Mouse (Mus musculus): ENCODE results near the gene Ulk4. TPM values are rescaled to one million over a fixed set of nuclear protein-coding genes. Genes with fewer than 3 reads are reported as not detected.

Ulk4 gene
- total RNA-seq, 2 experiments from 2014 or later, result 9.2 to 9.9 TPM

GRCm38 (mm10) chr9:121080834-121081233 lies 196.2 kb downstream of the Ulk4 start:
- no peak for TF ChIP-seq CTCF (IDR thresholded peaks at IDR 0.05)
- DNase-seq (ENCODE audit: extremely low spot score in 1 of 2, low spot score in 2 of 2), result no peak
- intact Hi-C loops (cut with DNase I), result no loop called here
- Histone ChIP-seq H3K27ac (no peak overlapping the region), H3K4me3 (no peak overlapping the region)

- Histone ChIP-seq H3K4me3 (no peak overlapping the region), H3K27ac (no peak overlapping the region)
- intact Hi-C loops (cut with DNase I), result no loop called here
- TF ChIP-seq CTCF (IDR thresholded peaks at IDR 0.05), result no peak
- DNase-seq (ENCODE audit: extremely low spot score in 1 of 2, low spot score in 2 of 2), result no peak
Measured at GRCm38 (mm10) chr9:121080413-121080812, 196.6 kb downstream of the Ulk4 start.

GRCm38 (mm10) chr9:121079388-121080088 lies 197.5 kb downstream of the Ulk4 start:
- TF ChIP-seq CTCF (IDR thresholded peaks at IDR 0.05), result no peak; the same call in 1 of the 2 replicates
- DNase-seq (ENCODE audit: extremely low spot score in 1 of 2, low spot score in 2 of 2), result peak in 1 of 2 experiments; percentile 26
- intact Hi-C loops (cut with DNase I), result no loop called here
- H3K27ac ChIP-seq, result no peak overlapping the region
- H3K4me3 ChIP-seq, result no peak overlapping the region

GRCm38 (mm10) chr9:121076291-121076690 lies 200.7 kb downstream of the Ulk4 start:
- no peak for TF ChIP-seq CTCF (IDR thresholded peaks at IDR 0.05)
- intact Hi-C loops (cut with DNase I), result no loop called here
- no peak overlapping the region for H3K4me3 ChIP-seq
- peak in 1 of 2 experiments; percentile 35 for DNase-seq (ENCODE audit: extremely low spot score in 1 of 2, low spot score in 2 of 2)
- peak overlapping the region; percentile 36 for H3K27ac ChIP-seq

GRCm38 (mm10) chr9:121075246-121075645 lies 201.8 kb downstream of the Ulk4 start:
- intact Hi-C loops (cut with DNase I), result loop anchor here (2.0 kb wide), 1 partner anchor 16 kb away; no protein-coding TSS in a partner anchor
- Histone ChIP-seq H3K27ac (no peak overlapping the region; the same call in 1 of the 2 replicates), H3K4me3 (no peak overlapping the region)
- peak; percentile 54 to 74 for DNase-seq (ENCODE audit: extremely low spot score in 1 of 2, low spot score in 2 of 2)
- TF ChIP-seq CTCF (IDR thresholded peaks at IDR 0.05), result no peak

- no peak for DNase-seq (ENCODE audit: extremely low spot score in 1 of 2, low spot score in 2 of 2)
- H3K4me3 ChIP-seq, result no peak overlapping the region
- no peak for TF ChIP-seq CTCF (IDR thresholded peaks at IDR 0.05)
- no peak overlapping the region for H3K27ac ChIP-seq
- intact Hi-C loops (cut with DNase I), result loop anchor here (2.0 kb wide), 1 partner anchor 16 kb away; no protein-coding TSS in a partner anchor
Measured at GRCm38 (mm10) chr9:121074726-121075125, 202.3 kb downstream of the Ulk4 start.

GRCm38 (mm10) chr9:121072127-121072757 lies 204.8 kb downstream of the Ulk4 start:
- TF ChIP-seq CTCF (IDR thresholded peaks at IDR 0.05), result no peak
- Histone ChIP-seq H3K4me3 (no peak overlapping the region), H3K27ac (no peak overlapping the region)
- DNase-seq (ENCODE audit: extremely low spot score in 1 of 2, low spot score in 2 of 2), result no peak
- intact Hi-C loops (cut with DNase I), result no loop called here

GRCm38 (mm10) chr9:121071461-121072126 lies 205.4 kb downstream of the Ulk4 start:
- H3K4me3 ChIP-seq, result no peak overlapping the region
- intact Hi-C loops (cut with DNase I), result no loop called here
- TF ChIP-seq CTCF (IDR thresholded peaks at IDR 0.05), result no peak
- H3K27ac ChIP-seq, result no peak overlapping the region
- no peak for DNase-seq (ENCODE audit: extremely low spot score in 1 of 2, low spot score in 2 of 2)

- H3K27ac ChIP-seq, result no peak overlapping the region
- no peak for TF ChIP-seq CTCF (IDR thresholded peaks at IDR 0.05)
- H3K4me3 ChIP-seq, result no peak overlapping the region
- no peak for DNase-seq (ENCODE audit: extremely low spot score in 1 of 2, low spot score in 2 of 2)
- intact Hi-C loops (cut with DNase I), result no loop called here
Measured at GRCm38 (mm10) chr9:121071050-121071449, 205.9 kb downstream of the Ulk4 start.

- no peak for DNase-seq (ENCODE audit: extremely low spot score in 1 of 2, low spot score in 2 of 2)
- no peak overlapping the region for H3K27ac ChIP-seq
- H3K4me3 ChIP-seq, result no peak overlapping the region
- intact Hi-C loops (cut with DNase I), result no loop called here
- TF ChIP-seq CTCF (IDR thresholded peaks at IDR 0.05), result no peak
Measured at GRCm38 (mm10) chr9:121068115-121068514, 208.9 kb downstream of the Ulk4 start.

- no peak overlapping the region for H3K27ac ChIP-seq
- no peak overlapping the region for H3K4me3 ChIP-seq
- DNase-seq (ENCODE audit: extremely low spot score in 1 of 2, low spot score in 2 of 2), result no peak
- TF ChIP-seq CTCF (IDR thresholded peaks at IDR 0.05), result no peak
- intact Hi-C loops (cut with DNase I), result no loop called here
Measured at GRCm38 (mm10) chr9:121067043-121067442, 210.0 kb downstream of the Ulk4 start.

GRCm38 (mm10) chr9:121065383-121065978 lies 211.5 kb downstream of the Ulk4 start:
- no peak for DNase-seq (ENCODE audit: extremely low spot score in 1 of 2, low spot score in 2 of 2)
- no peak for TF ChIP-seq CTCF (IDR thresholded peaks at IDR 0.05)
- no peak overlapping the region for H3K4me3 ChIP-seq
- intact Hi-C loops (cut with DNase I), result no loop called here
- H3K27ac ChIP-seq, result no peak overlapping the region
